9 mouse cellular contexts compared by ENCODE assay signal in the genomic region with DNA sequence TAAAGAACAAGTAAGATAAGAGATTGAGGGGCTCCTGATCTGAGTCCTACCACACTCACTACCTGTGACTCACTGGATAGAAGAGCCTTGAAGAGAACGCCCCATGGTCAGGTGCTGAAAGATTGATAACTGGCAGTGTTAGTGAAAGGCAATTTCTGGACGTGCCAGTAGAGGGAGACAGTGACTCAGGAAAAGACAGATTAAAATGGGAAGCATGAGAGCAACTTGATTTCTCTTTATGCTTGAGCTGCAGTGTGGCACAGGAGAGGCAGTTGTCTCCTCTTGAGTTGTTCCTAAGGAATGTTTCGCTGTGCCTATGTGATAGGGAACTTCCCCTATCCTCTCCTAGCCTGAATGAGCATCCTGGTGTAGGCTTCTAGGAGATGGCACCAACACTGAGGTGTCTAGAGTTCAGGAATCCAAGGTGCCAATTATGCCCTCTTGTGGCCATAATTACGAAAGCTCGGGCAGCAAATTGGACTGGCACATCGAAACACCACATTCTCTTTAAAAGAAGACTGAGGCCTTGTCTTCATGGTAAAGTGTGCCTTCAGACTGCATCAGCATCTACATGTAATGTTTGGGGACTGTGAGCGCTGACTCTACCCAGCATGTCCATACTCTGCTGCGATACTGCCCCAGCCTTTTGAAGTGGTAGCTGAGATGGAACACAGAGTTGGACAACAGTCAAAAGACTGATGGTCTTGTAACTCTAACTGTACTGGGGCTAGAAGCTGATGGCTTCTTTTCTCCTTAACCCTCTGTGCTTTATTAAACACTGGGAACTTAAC. TPM values are rescaled to one million over a fixed set of nuclear protein-coding genes. Genes with fewer than 3 reads are reported as not detected.
DNase-seq lines count a peak whose midpoint lies in the region; ATAC-seq and TF ChIP-seq lines count a peak whose summit lies in the region.
"Had no signal": no experiment of that assay in that cellular context is flagged by ENCODE, and none has a peak within 500 bp of the region (broad histone marks: within the 10 kb centered on the region; RNA-seq: fewer than 3 reads in every experiment).

No protein-coding gene starts in this region.

- ATAC-seq in forebrain, embryonic 11.5 days (replicated peaks; ENCODE audit: low FRiP score) = peak; percentile 82
- peak; percentile 39; the same call in 1 of the 2 replicates for ATAC-seq in heart, embryonic 15.5 days (replicated peaks; ENCODE audit: insufficient number of reproducible peaks, insufficient read depth, low FRiP score, low read depth)
- ATAC-seq in liver, embryonic 11.5 days (replicated peaks; ENCODE audit: low FRiP score) = peak; percentile 79

- no peaks in the 10 kb centered on the region for H3K9me3 ChIP-seq in forebrain, embryonic 11.5 days (ENCODE audit: control insufficient read depth, low read length)
- no peaks in the 10 kb centered on the region for H3K9me3 ChIP-seq in heart, embryonic 15.5 days (replicated peaks)
- H3K9me3 ChIP-seq in liver, embryonic 11.5 days (ENCODE audit: control insufficient read depth, low read length) = no peaks in the 10 kb centered on the region

- TF ChIP-seq POLR2A in myocyte (IDR thresholded peaks at IDR 0.05; ENCODE audit: insufficient read length, low read depth) = no peak

- H3K27ac ChIP-seq in forebrain, embryonic 11.5 days (ENCODE audit: low read depth, low read length) = no peak overlapping the region
- no peak overlapping the region for H3K27ac ChIP-seq in heart, embryonic 15.5 days
- H3K27ac ChIP-seq in liver, embryonic 11.5 days (ENCODE audit: low read depth, low read length) = no peak overlapping the region

- no peaks in the 10 kb centered on the region for H3K4me1 ChIP-seq in forebrain, embryonic 11.5 days (replicated peaks; ENCODE audit: control insufficient read depth, insufficient read depth, low read length)
- H3K4me1 ChIP-seq in heart, embryonic 15.5 days (replicated peaks) = peaks cover under 1% of the 10 kb centered on the region
- no peaks in the 10 kb centered on the region for H3K4me1 ChIP-seq in liver, embryonic 11.5 days (replicated peaks; ENCODE audit: control insufficient read depth, insufficient read depth, low read length)

- H3K36me3 ChIP-seq in forebrain, embryonic 11.5 days (ENCODE audit: control insufficient read depth, insufficient read depth, low read length) = no peaks in the 10 kb centered on the region
- H3K36me3 ChIP-seq in heart, embryonic 15.5 days = no peaks in the 10 kb centered on the region
- no peaks in the 10 kb centered on the region for H3K36me3 ChIP-seq in liver, embryonic 11.5 days (ENCODE audit: control insufficient read depth, insufficient read depth, low read length)
- H3K36me3 ChIP-seq in myocyte (ENCODE audit: control insufficient read depth, insufficient read depth) = no peaks in the 10 kb centered on the region

- DNase-seq in CD8-positive naive resting alpha-beta T cell, adult 2 months (ENCODE audit: low read depth in 2 of 2, low spot score in 2 of 2) = peak; percentile 2 to 19
- peak; percentile 63 for DNase-seq in c-Kit-positive CD71-negative TER-119-negative erythroid progenitor cells, embryonic 14.5 days (ENCODE audit: low read depth)
- peak; percentile 72 for DNase-seq in forebrain, embryonic 11.5 days (ENCODE audit: low spot score)
- peak; percentile 84 for DNase-seq in kidney, postnatal 10 days
- DNase-seq in liver, embryonic 11.5 days (ENCODE audit: low spot score) = peak; percentile 50
- peak; percentile 46 to 77 for DNase-seq in spleen, postnatal 4 days (ENCODE audit: low spot score in 2 of 2)

- no peak overlapping the region for H3K9ac ChIP-seq in forebrain, embryonic 11.5 days (ENCODE audit: low read length)
- H3K9ac ChIP-seq in heart, embryonic 15.5 days = no peak overlapping the region
- no peak overlapping the region for H3K9ac ChIP-seq in liver, embryonic 11.5 days (ENCODE audit: low read depth, low read length)

- no peaks in the 10 kb centered on the region for H3K79me2 ChIP-seq in myocyte (ENCODE audit: control insufficient read depth, insufficient read depth)

- H3K4me3 ChIP-seq in forebrain, embryonic 11.5 days (ENCODE audit: low read depth, low read length) = no peak overlapping the region
- no peak overlapping the region for H3K4me3 ChIP-seq in heart, embryonic 15.5 days
- H3K4me3 ChIP-seq in liver, embryonic 11.5 days (ENCODE audit: low read depth, low read length) = no peak overlapping the region
- no peak overlapping the region for H3K4me3 ChIP-seq in myocyte
- H3K4me3 ChIP-seq: erythroblast, embryonic 14.5 days had no signal

- H3ac ChIP-seq in myocyte (ENCODE audit: control insufficient read depth, insufficient read length) = no peak overlapping the region

- no peak overlapping the region for H3K4me2 ChIP-seq in forebrain, embryonic 11.5 days (ENCODE audit: low read depth, low read length, severe bottlenecking)
- H3K4me2 ChIP-seq in heart, embryonic 15.5 days = peak overlapping the region; percentile 39; the same call in 1 of the 2 replicates
- no peak overlapping the region for H3K4me2 ChIP-seq in liver, embryonic 11.5 days
- peak overlapping the region; percentile 60 for H3K4me2 ChIP-seq in myocyte (ENCODE audit: low read depth)

- H3K27me3 ChIP-seq in forebrain, embryonic 11.5 days (ENCODE audit: control insufficient read depth, insufficient read depth, low read length) = no peaks in the 10 kb centered on the region
- no peaks in the 10 kb centered on the region for H3K27me3 ChIP-seq in heart, embryonic 15.5 days
- H3K27me3 ChIP-seq in liver, embryonic 11.5 days (replicated peaks; ENCODE audit: control insufficient read depth, insufficient read depth, low read length) = no peaks in the 10 kb centered on the region
- H3K27me3 ChIP-seq in myocyte (ENCODE audit: control insufficient read depth, insufficient read depth, insufficient read length) = no peaks in the 10 kb centered on the region

- 49% methylated on average over 8 of the region's 8 CpGs for WGBS in forebrain, embryonic 11.5 days
- WGBS in heart, embryonic 15.5 days = 39% methylated on average over 8 of the region's 8 CpGs
- 43% methylated on average over 8 of the region's 8 CpGs for WGBS in liver, embryonic 11.5 days

TF ChIP-seq in myocyte, 11 proteins besides CTCF, POLR2A, EP300 and RAD21:
- no peak for TF ChIP-seq SRF (IDR thresholded peaks at IDR 0.05; ENCODE audit: control insufficient read depth, insufficient read length, low read depth)
- no peak for TF ChIP-seq CEBPB (IDR thresholded peaks at IDR 0.05; ENCODE audit: insufficient read depth, poor library complexity, severe bottlenecking)
- TF ChIP-seq MYOD1 (IDR thresholded peaks at IDR 0.05; ENCODE audit: control insufficient read depth in 1 of 3, insufficient read length in 2 of 3, low read depth in 2 of 3) = no peak
- no peak for TF ChIP-seq MYOG (IDR thresholded peaks at IDR 0.05; ENCODE audit: control insufficient read depth in 1 of 3, insufficient read depth in 1 of 3, insufficient read length in 2 of 3, low read depth in 2 of 3)
- TF ChIP-seq TCF12 (IDR thresholded peaks at IDR 0.05; ENCODE audit: insufficient read depth, poor library complexity, severe bottlenecking) = no peak
- TF ChIP-seq E2F4 (IDR thresholded peaks at IDR 0.05; ENCODE audit: insufficient read depth) = no peak
- no peak for TF ChIP-seq POLR2AphosphoS2 (IDR thresholded peaks at IDR 0.05; ENCODE audit: insufficient read length, low read depth)
- TF ChIP-seq REST (IDR thresholded peaks at IDR 0.05; ENCODE audit: insufficient read depth, insufficient read length) = no peak

RNA-seq across cellular contexts. Expression of gene 9230104L09Rik, which starts 13.5 kb away (rescaled TPM):
- not detected in 2 replicates for polyA plus RNA-seq in forebrain, embryonic 11.5 days (2014; fragmentation: Nextera tagmentation; extraction: Ambion mirVana)
- 0.49 and 0.53 TPM in 2 replicates for polyA plus RNA-seq in heart, embryonic 15.5 days (2015; fragmentation: Nextera tagmentation; extraction: Ambion mirVana)
- polyA plus RNA-seq in liver, embryonic 11.5 days (2014; fragmentation: Nextera tagmentation; extraction: Ambion mirVana) = not detected in 2 replicates
- not detected for polyA plus RNA-seq in myocyte (2012; fragmentation: generic; extraction: Trizol)
- polyA plus RNA-seq: erythroblast, embryonic 14.5 days had no signal

RNA-seq across cellular contexts. Expression of gene Cst9, which starts 16.4 kb away (rescaled TPM):
- not detected in 2 replicates for polyA plus RNA-seq in forebrain, embryonic 11.5 days (2014; fragmentation: Nextera tagmentation; extraction: Ambion mirVana)
- polyA plus RNA-seq in heart, embryonic 15.5 days (2015; fragmentation: Nextera tagmentation; extraction: Ambion mirVana) = 2.9 and 5.3 TPM in 2 replicates
- polyA plus RNA-seq in liver, embryonic 11.5 days (2014; fragmentation: Nextera tagmentation; extraction: Ambion mirVana) = not detected in 2 replicates
- polyA plus RNA-seq in myocyte (2012; fragmentation: generic; extraction: Trizol) = not detected
- polyA plus RNA-seq: erythroblast, embryonic 14.5 days had no signal

RNA-seq across cellular contexts. Expression of gene Cst3, which starts 24.2 kb away (rescaled TPM):
- 300 and 319 TPM in 2 replicates for polyA plus RNA-seq in forebrain, embryonic 11.5 days (2014; fragmentation: Nextera tagmentation; extraction: Ambion mirVana)
- 654 and 710 TPM in 2 replicates for polyA plus RNA-seq in heart, embryonic 15.5 days (2015; fragmentation: Nextera tagmentation; extraction: Ambion mirVana)
- 209 and 224 TPM in 2 replicates for polyA plus RNA-seq in liver, embryonic 11.5 days (2014; fragmentation: Nextera tagmentation; extraction: Ambion mirVana)
- 646 TPM for polyA plus RNA-seq in myocyte (2012; fragmentation: generic; extraction: Trizol)

RNA-seq across cellular contexts. Expression of gene Cst13, which starts 31.4 kb away (rescaled TPM):
- not detected in 2 replicates for polyA plus RNA-seq in forebrain, embryonic 11.5 days (2014; fragmentation: Nextera tagmentation; extraction: Ambion mirVana)
- polyA plus RNA-seq in heart, embryonic 15.5 days (2015; fragmentation: Nextera tagmentation; extraction: Ambion mirVana) = not detected in 2 replicates
- not detected in 2 replicates for polyA plus RNA-seq in liver, embryonic 11.5 days (2014; fragmentation: Nextera tagmentation; extraction: Ambion mirVana)
- not detected for polyA plus RNA-seq in myocyte (2012; fragmentation: generic; extraction: Trizol)
- polyA plus RNA-seq: erythroblast, embryonic 14.5 days had no signal

RNA-seq across cellular contexts. Expression of gene Cst8, which starts 52.7 kb away (rescaled TPM):
- not detected in 2 replicates for polyA plus RNA-seq in forebrain, embryonic 11.5 days (2014; fragmentation: Nextera tagmentation; extraction: Ambion mirVana)
- polyA plus RNA-seq in heart, embryonic 15.5 days (2015; fragmentation: Nextera tagmentation; extraction: Ambion mirVana) = not detected in 2 replicates
- polyA plus RNA-seq in liver, embryonic 11.5 days (2014; fragmentation: Nextera tagmentation; extraction: Ambion mirVana) = not detected in 2 replicates
- polyA plus RNA-seq in myocyte (2012; fragmentation: generic; extraction: Trizol) = not detected
- polyA plus RNA-seq: erythroblast, embryonic 14.5 days had no signal

Comparison
In these comparisons a context has a peak if more than half of its experiments do, and no peak if none do; other contexts are left out.
1. DNase-seq: peak in every context shown above with its lines; median percentile 84 in kidney, postnatal 10 days; 72 in forebrain, embryonic 11.5 days; 63 in c-Kit-positive CD71-negative TER-119-negative erythroid progenitor cells, embryonic 14.5 days; 62 in spleen, postnatal 4 days; 50 in liver, embryonic 11.5 days; 10 in CD8-positive naive resting alpha-beta T cell, adult 2 months.
2. H3K4me2 ChIP-seq: peak in heart, embryonic 15.5 days (single experiment) and myocyte (single experiment); none in forebrain, embryonic 11.5 days (single experiment) and liver, embryonic 11.5 days (single experiment).
3. Peak in every context shown above with its lines, with median percentiles within 50 percentile points of each other: ATAC-seq.